Mouse (Mus musculus): ENCODE measurements at regions not wholly inside any gene's neighbourhood (a gene's known extent, or its start where the extent isn't known, plus 50 kb on each side); places are given as distances from the start of the nearest gene placed in this dataset.

DNA sequence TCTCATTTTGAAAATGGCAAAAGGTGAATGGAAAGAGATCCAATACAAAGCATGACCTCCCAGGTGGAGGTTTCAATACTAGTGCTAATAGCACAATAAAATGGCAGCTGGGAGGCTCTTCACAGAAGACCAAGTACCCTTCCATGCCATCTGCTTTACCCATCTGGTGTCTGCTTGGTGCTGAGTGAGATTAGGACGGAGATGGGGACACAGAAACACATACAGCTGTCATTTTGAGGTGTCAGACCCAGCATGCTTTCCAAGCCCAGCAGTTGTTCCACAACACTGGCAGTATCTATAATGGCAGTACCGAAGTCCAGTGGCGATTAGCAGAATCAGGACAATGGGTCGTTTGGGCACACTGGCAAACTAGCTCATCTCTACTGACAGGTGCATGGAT lies 118.9 kb upstream of the 1700064H15Rik start:
- DNase-seq (ENCODE audit: low spot score in 2 of 2), result no peak

- DNase-seq (ENCODE audit: low spot score in 2 of 2), result no peak
Measured at GRCm38 (mm10) chr3:19751946-19752345, 123.5 kb upstream of the 1700064H15Rik start.

DNA sequence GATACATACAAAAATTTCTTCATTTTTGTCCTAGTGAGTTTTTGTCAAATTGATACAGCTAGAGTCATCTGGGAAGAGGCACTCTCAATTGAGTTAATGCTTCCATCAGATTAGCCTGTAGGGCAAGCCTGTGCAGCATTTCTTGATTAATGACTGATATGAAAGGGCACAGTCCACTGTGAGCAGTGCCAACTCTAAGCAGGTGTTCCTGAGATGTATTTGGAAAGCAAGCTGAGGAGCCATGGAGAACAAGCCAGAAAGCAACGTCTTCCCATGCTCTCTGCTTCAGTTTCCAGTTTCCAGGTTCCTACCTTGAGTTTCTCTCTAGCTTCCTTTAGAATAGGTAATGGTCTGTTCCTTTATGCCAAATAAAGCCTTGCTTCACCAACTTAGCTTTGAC lies 125.5 kb upstream of the 1700064H15Rik start:
- no peak for DNase-seq (ENCODE audit: low spot score in 2 of 2)

GRCm38 (mm10) chr3:19754636-19755035 lies 126.2 kb upstream of the 1700064H15Rik start:
- no peak for DNase-seq (ENCODE audit: low spot score in 2 of 2)

GRCm38 (mm10) chr3:19755136-19755535 lies 126.7 kb upstream of the 1700064H15Rik start:
- DNase-seq (ENCODE audit: low spot score in 2 of 2), result no peak

GRCm38 (mm10) chr3:19798543-19799106 lies 158.2 kb upstream of the Cp start:
- DNase-seq (ENCODE audit: low spot score in 2 of 2), result no peak

- DNase-seq (ENCODE audit: low spot score in 2 of 2), result no peak
Measured at GRCm38 (mm10) chr3:19810034-19810433, 146.8 kb upstream of the Cp start.

DNA sequence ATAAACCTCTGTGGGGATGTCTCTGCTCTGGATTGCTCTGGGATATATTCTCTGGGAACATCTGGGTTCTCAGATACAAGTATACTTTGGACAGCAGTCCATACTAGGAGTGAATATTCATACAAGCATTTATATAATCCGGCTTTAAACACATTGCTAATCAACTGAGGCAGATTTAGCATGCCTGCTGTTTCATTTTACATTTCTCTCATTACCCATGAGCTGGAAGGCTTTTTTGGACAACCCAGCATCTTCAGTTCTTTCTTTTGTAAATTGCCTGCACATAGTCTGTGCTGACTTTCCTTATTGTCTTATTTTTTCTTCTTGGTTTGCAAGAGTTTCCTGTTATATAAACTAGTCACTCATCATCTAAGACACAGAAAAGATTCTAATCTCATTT lies 131.9 kb upstream of the Cp start:
- no peak for DNase-seq (ENCODE audit: low spot score in 2 of 2)

DNA sequence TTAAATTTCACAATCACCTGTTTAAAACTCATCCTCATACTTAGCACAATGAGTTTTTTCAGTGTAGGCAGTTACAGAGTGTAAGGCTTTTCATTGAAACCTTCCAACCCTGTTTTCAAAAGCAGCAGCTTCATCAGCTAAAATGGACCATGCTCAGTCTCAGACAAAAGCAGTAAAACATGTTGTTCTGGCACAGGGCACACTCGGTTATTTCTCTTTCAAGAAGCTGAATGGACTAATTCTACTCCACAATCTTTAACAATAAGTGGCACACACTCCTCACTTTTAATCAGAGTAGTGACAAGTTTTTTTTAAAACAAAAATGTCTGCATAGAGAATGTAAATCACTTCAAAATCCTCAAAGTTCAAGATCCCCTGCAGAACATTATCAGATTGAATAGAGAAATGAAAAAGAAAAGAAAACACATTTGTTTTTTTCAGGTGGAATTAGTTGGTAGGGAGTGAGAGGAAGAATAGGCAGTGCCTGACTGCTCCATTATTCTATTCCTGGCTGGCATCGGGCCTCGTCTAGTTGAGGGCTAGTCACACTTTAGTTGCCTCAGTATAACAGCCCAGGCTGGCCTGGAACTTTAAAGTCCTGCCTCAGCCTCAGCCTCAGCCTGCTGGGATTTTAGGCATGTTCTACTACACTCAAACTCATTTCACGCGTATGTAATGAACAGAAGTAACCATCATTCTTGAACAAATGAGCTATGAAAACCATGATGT lies 128.2 kb upstream of the Cp start:
- no peak for DNase-seq (ENCODE audit: low spot score in 2 of 2)

DNA sequence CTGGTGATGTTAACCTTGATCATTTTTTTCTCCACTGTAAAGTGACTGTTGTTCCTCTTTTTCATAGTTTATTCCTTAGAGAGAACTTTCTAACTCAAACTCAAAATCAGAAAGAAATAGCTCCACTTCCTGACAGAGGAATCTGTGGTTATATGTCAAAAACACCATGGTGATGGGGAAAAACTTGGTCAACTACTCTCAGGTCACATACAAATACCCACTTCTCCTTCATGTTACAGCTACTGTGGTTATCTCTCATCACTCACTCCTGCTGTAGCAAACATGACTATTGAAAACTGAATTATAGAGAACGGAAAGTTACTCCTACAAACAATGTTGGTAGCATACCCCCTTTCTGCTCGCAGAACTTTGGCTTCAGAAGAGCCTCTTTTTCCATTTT lies 127.1 kb upstream of the Cp start:
- DNase-seq (ENCODE audit: low spot score in 2 of 2), result no peak

DNA sequence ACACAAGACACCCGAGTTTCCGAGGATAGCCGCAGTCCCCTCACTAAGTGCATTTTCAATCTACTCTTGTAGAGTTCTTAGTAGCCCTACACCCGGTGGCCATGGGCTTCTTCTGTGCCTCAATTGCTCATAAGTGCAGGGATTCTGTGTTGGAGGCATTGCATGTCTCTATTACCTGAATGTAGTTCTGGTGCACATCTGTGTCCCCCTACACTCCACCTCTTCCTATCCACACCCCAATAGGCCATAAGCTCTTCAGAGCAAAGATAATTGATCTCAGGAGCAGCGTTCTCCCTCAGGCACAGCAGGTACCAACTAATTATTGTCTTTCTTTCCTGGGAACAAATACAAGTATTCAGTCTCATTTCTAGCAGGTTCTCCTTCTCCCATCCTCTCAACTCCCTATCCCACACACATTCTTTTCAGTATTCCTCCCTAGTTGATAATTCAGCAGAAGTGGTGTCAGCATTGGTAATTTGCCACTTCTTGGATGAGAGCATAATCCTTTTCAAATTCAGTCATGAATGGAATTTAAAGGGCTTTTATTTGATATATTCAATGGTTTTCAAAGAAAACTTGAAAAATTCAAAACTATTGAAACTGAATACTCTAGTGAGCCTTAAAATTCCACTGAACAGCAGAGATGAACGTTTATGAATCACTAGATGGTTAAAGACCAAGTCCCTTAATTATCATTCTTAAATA lies 108.7 kb upstream of the Cp start:
- DNase-seq (ENCODE audit: low spot score in 2 of 2), result no peak

- no peak for DNase-seq (ENCODE audit: low spot score in 2 of 2)
Measured at GRCm38 (mm10) chr3:19848736-19849269, 108.1 kb upstream of the Cp start.

- no peak for DNase-seq (ENCODE audit: low spot score in 2 of 2)
Measured at GRCm38 (mm10) chr3:19882623-19883022, 74.2 kb upstream of the Cp start.

DNA sequence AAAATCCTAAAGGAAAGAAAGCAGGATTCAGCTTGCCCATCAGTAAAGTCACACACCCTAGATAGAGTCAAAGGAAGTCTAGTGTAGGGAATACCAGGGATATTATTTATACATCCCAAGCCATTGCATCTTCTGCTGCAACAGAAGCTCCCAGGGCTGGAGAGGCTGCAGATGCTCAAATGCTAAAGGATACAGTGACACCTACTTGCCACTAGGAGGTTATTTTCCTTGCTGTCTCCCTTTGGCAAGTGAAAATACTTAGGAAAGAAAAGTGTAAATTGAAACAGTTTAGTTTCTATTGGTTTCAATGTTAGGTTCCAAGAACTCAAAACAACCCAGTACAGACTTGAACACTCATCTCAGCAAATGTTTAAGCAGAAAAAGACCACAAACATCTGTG lies 68.4 kb upstream of the Cp start:
- DNase-seq (ENCODE audit: low spot score in 2 of 2), result no peak

DNA sequence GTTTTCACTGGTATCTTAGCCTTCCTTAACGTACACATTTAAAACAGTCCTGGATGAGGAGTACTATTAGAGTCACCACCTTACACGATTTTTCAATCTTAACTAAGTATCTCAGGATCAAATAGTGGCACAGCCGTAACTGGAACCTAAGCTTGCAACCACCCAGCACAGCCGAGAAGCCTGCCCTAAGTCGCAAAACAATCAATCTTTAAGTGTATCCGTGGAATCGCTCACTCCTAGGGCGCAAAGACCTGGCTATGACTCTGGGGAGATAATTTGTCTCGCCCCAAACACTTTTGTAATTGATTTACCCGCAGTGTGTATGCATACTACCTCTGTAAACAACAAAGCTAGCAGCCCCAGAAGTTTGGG lies 62.6 kb upstream of the Cp start:
- no peak for DNase-seq (ENCODE audit: low spot score in 2 of 2)

- peak; percentile 97 to 98 for DNase-seq (ENCODE audit: low spot score in 2 of 2)
Measured at GRCm38 (mm10) chr3:19894630-19895578, 62.0 kb upstream of the Cp start.

- no peak for DNase-seq (ENCODE audit: low spot score in 2 of 2)
Measured at GRCm38 (mm10) chr3:19895755-19896154, 61.1 kb upstream of the Cp start.

DNA sequence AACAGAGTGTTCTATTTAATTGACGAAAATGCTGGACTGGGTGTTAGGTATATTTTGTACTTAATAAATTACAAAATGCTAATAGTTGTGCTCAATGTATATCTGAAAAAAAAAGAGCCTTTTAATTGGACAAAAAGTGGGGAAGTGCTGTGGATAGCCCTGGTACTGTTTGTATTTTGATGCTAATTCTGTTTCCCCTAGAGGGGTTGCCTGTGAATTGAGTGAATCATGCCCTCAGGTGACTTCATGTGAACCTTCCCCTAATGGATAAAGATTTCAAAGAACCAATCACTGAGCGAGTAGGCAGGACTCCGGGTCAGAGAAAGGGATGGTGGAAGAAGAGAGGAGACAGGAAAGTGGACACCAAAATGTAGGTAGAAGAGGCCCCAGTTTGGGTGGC lies 59.7 kb upstream of the Cp start:
- DNase-seq (ENCODE audit: low spot score in 2 of 2), result no peak

DNA sequence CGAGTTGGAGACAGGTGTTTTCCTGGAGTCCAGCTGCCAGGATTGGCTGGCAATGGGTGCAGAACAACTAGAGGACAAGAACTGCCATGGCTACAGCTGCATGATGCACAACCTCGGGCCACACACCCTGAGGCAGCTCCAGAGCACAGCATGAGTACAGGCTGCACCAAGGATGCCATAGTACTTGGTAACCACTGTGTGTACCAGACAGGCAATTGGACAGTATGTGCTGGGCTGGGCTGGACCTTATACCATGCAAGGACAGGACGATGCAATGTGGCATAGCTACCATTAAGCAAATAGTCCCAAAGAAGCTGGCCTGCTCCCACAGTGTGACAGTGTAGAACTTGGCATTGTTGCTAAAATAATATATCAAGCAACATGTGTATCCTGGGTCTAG lies 54.6 kb upstream of the Cp start:
- no peak for DNase-seq (ENCODE audit: low spot score in 2 of 2)

DNA sequence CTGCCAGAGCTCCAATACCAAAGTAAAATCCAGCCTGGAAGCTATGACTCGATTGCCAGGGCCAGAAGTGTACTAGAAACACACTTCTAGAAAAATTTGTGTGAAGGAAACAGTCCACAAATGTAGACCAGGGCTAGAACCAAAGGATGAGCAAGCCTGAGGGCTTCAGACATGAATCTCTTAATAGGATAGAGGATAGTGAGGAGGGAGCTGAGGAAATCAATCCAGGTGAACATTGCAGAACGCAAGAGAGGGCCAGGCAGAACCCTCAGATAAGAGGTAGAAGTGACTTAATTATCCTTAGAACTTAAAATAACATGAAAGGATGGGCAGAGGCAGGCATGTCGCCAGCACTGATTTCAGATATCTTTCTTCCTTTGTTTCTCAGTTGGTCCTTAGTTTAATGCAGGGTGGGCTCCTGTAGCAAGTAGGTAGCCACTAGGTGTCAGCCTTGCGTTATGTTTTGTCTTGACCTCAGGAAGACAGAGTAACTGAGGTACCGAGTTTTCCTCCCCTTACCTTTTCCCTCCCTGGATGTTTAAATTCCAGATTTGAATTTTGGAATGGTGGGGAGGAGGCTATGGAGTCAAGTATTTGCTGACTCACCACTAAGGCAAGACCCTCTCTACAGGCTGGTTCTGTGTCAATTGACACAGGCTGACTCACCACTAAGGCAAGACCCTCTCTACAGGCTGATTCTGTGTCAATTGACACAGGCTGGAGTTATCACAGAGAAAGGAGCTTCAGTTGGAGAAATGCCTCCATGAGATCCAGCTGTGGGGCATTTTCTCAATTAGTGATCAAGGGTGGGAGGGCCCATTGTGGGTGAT lies 52.2 kb upstream of the Cp start:
- DNase-seq (ENCODE audit: low spot score in 2 of 2), result peak; percentile 7 to 24

Data from frontal cortex, postnatal 25 days (tissue).